Mouse (Mus musculus) hindbrain, embryonic 11.5 days (tissue): ENCODE results near the gene Junb. TPM values are rescaled to one million over a fixed set of nuclear protein-coding genes. Genes with fewer than 3 reads are reported as not detected.

Experiments
- ATAC-seq: fragments of 200-750 bp; cut with Nextera tagmentation; 2 replicates; pipeline ENCODE4 v1.8.0; 2017; ENCODE audit warnings: mild to moderate bottlenecking, moderate TSS enrichment, moderate library complexity; ENCODE audit not compliant: low FRiP score
- DNase-seq: peaks from one replicate; pipeline ENCODE4 v3.0.0-alpha.2; 2015; ENCODE audit warnings: low spot score
- H3K27ac ChIP-seq: fragments of 300-500 bp; sonication (generic); 2 replicates; pipeline ENCODE4 v1.5.1; 2014; ENCODE audit warnings: mild to moderate bottlenecking, low read depth, low read length
- H3K27me3 ChIP-seq: fragments of 300-500 bp; sonication (generic); 2 replicates; pipeline ENCODE4 v1.6.1; 2014; ENCODE audit warnings: mild to moderate bottlenecking, low read length, moderate library complexity, mixed read lengths; ENCODE audit not compliant: control insufficient read depth, insufficient read depth
- H3K36me3 ChIP-seq: fragments of 300-500 bp; sonication (generic); 2 replicates; pipeline ENCODE4 v1.6.1; 2014; ENCODE audit warnings: mild to moderate bottlenecking, low read length, moderate library complexity, mixed read lengths; ENCODE audit not compliant: control insufficient read depth, insufficient read depth
- H3K4me1 ChIP-seq: fragments of 300-500 bp; sonication (generic); replicated peaks from 2 replicates; pipeline ENCODE4 v1.6.1; 2014; ENCODE audit warnings: low read length, mixed read lengths; ENCODE audit not compliant: control insufficient read depth, insufficient read depth
- H3K4me2 ChIP-seq: fragments of 300-500 bp; sonication (generic); replicated peaks from 2 replicates; pipeline ENCODE4 v1.6.1; 2014; ENCODE audit warnings: mild to moderate bottlenecking, low read depth, low read length
- H3K4me3 ChIP-seq: fragments of 300-500 bp; sonication (generic); 2 replicates; pipeline ENCODE4 v1.5.1; 2014; ENCODE audit warnings: low read depth, low read length
- H3K9ac ChIP-seq: fragments of 300-500 bp; sonication (generic); 2 replicates; pipeline ENCODE4 v1.6.1; 2014; ENCODE audit warnings: low read depth, low read length
- H3K9me3 ChIP-seq: fragments of 300-500 bp; sonication (generic); 2 replicates; pipeline ENCODE4 v1.6.1; 2016; ENCODE audit warnings: low read length; ENCODE audit not compliant: control insufficient read depth
- WGBS: fragments of 180-500 bp; shearing (Covaris S2); extraction: QIAGEN DNeasy Blood & Tissue Kit; methylation state at CpG from one replicate; pipeline ENCODE4 v1.1.7; 2014; 5-methylcytosine and 5-hydroxymethylcytosine counted together
- polyA plus RNA-seq: library from polyadenylated mRNA; unstranded; fragments of >200 nt; fragmentation: Nextera tagmentation; extraction: Ambion mirVana; gene quantifications from 2 replicates; pipeline ENCODE4 v1.2.1, GENCODE M21; 2014

Junb gene
- polyA plus RNA-seq, 1 experiment from 2014 or later, result 6.2 TPM

- no peak for DNase-seq
- Histone ChIP-seq H3K9me3 (no peaks in the 10 kb centered on the region), H3K27me3 (peaks cover 32% of the 10 kb centered on the region), H3K4me2 (no peak overlapping the region), H3K9ac (no peak overlapping the region), H3K36me3 (no peaks in the 10 kb centered on the region), H3K4me1 (peaks cover 9% of the 10 kb centered on the region), H3K4me3 (no peak overlapping the region), H3K27ac (no peak overlapping the region)
- 83% methylated on average over 13 of the region's 13 CpGs for WGBS
- ATAC-seq, result no peak
Observed at GRCm38 (mm10) chr8:84930582-84930981, 47.9 kb downstream of the Junb start.

DNA sequence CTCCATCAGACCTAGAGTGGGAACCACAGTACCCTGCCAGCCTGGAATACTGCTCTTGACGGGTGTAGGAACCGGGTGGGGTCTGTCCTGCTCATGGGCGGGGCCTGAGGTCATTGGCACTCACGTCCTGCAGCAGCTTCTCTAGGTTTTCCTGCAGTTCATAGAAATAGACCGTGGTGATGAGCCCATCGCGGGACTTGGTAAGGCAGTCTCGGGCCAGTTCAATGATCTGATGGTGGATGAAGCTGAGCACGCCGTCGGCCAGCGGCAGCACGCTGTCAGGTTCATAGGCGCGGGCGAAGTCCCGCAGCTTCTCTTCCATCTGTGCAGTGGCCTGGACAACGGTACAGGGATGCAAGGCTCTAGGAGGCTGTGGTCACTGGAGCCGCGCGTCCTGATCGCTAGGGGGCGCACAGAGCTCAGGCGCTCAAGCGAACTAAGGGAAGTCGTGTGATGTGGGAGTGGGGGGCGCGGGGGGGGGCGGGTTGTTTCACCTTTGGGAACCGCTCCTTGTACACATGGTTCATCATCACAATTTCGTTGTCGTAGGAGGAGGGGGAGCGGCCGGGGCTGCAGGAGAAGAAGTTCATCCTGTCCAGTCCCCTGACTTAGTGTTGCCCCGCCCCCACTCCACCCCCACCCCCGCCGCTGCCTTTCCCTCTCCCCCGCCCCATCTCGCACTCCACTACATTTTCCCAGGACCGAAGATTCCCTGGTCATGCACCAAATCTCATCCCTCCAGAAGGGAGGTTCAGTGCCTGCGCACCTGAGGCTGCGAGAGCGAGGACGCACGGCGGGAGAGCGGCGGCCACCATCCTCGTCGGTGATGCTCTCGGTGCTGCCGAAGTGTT, 49.8 kb downstream of the Junb start:
- 2% methylated on average over 45 of the region's 52 CpGs for WGBS
- H3K9ac ChIP-seq, result no peak overlapping the region
- ATAC-seq (peak; percentile 86), DNase-seq (peak; percentile 89)
- H3K4me1 ChIP-seq, result no peaks in the 10 kb centered on the region
- no peak overlapping the region for H3K27ac ChIP-seq
- no peaks in the 10 kb centered on the region for H3K36me3 ChIP-seq
- H3K4me3 ChIP-seq, result peak overlapping the region; percentile 26
- peaks cover 21% of the 10 kb centered on the region for H3K27me3 ChIP-seq
- no peaks in the 10 kb centered on the region for H3K9me3 ChIP-seq
- peak overlapping the region; percentile 53 for H3K4me2 ChIP-seq

DNA sequence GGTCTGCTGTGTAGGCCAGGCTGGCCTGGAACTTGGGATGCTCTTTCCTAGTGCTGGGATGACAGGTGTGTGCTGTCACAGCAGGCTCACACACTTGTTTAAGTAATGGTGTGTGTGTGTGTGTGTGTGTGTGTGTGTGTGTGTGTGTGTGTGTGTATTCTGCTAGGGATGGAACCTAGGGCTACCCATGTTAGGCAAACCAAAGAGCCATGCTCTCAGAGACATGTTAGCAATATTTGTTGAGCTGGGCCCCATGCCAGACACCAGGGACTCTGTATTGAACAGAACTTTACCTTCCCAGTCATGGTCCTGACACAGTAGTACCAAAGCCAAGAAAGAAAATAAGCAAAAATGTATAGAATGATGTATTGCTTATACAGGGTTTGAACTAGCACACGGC, 51.0 kb downstream of the Junb start:
- Histone ChIP-seq H3K4me2 (no peak overlapping the region), H3K9ac (no peak overlapping the region), H3K4me3 (no peak overlapping the region), H3K27me3 (peaks cover 21% of the 10 kb centered on the region), H3K9me3 (no peaks in the 10 kb centered on the region), H3K36me3 (no peaks in the 10 kb centered on the region), H3K4me1 (no peaks in the 10 kb centered on the region), H3K27ac (no peak overlapping the region)
- no peak for DNase-seq
- ATAC-seq, result no peak
- WGBS, result 93% methylated on average over 1 of the region's 1 CpGs

DNA sequence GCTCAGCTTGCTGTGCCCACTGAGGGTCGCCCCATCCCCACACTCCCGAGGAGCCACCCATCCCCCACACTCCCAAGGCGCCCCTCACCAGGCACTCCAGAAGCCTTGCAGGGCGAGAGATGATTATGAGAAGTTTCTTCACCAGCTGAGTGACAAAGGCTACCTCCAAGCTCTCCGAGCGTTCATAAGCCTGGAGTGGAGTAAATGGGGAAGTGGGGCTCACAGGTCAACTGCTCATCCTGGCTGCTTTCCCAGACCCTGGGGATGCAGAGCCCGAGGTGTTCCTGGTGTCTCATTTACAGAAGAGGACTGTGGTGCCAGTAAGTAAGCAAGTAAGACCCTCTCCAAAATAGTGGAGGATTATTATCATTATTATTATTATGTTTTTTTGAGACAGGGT, 53.0 kb downstream of the Junb start:
- no peaks in the 10 kb centered on the region for H3K4me1 ChIP-seq
- no peak overlapping the region for H3K4me2 ChIP-seq
- no peak overlapping the region for H3K4me3 ChIP-seq
- WGBS, result 73% methylated on average over 7 of the region's 7 CpGs
- no peak overlapping the region for H3K9ac ChIP-seq
- DNase-seq (no peak), ATAC-seq (no peak)
- H3K9me3 ChIP-seq, result no peaks in the 10 kb centered on the region
- H3K27me3 ChIP-seq, result peaks cover 15% of the 10 kb centered on the region
- H3K27ac ChIP-seq, result no peak overlapping the region
- H3K36me3 ChIP-seq, result no peaks in the 10 kb centered on the region

Other genes with a start within 250 kb of the Junb start
- 2.4 and 3.0 TPM in 2 replicates for gene Nfix, start 178.4 kb downstream of the Junb start, polyA plus RNA-seq
- gene Dand5, start 155.9 kb downstream of the Junb start, polyA plus RNA-seq, result 6.2 and 7.1 TPM in 2 replicates
- 36.0 and 37.2 TPM in 2 replicates for gene Gadd45gip1, start 147.2 kb downstream of the Junb start, polyA plus RNA-seq
- 88.6 and 91.3 TPM in 2 replicates for gene Rad23a, start 138.1 kb downstream of the Junb start, polyA plus RNA-seq
- gene Calr, start 131.8 kb downstream of the Junb start, polyA plus RNA-seq, result 837 and 845 TPM in 2 replicates
- 89.6 and 91.4 TPM in 2 replicates for gene Farsa, start 121.7 kb downstream of the Junb start, polyA plus RNA-seq
- 51.1 and 57.8 TPM in 2 replicates for gene Syce2, start 106.6 kb downstream of the Junb start, polyA plus RNA-seq
- gene Gcdh, start 84.8 kb downstream of the Junb start, polyA plus RNA-seq, result 29.2 and 30.5 TPM in 2 replicates
- 12.0 and 14.8 TPM in 2 replicates for gene Klf1, start 76.8 kb downstream of the Junb start, polyA plus RNA-seq
- gene Dnase2a, start 70.2 kb downstream of the Junb start, polyA plus RNA-seq, result 5.8 and 6.4 TPM in 2 replicates
- gene Mast1, start 41.4 kb downstream of the Junb start, polyA plus RNA-seq, result 10.2 and 11.4 TPM in 2 replicates
- gene Rtbdn, start 31.7 kb downstream of the Junb start, polyA plus RNA-seq, result 0.14 TPM in 1 of 2 replicates, not detected in the other
- gene Gm49661, start 9.3 kb downstream of the Junb start, polyA plus RNA-seq, result not detected in 2 replicates
- 1,367 and 1,409 TPM in 2 replicates for gene Prdx2, start 9.1 kb downstream of the Junb start, polyA plus RNA-seq
- gene Rnaseh2a, start 9.0 kb downstream of the Junb start, polyA plus RNA-seq, result 98.5 and 104 TPM in 2 replicates
- gene Hook2, start 11.9 kb upstream of the Junb start, polyA plus RNA-seq, result 9.5 and 10.3 TPM in 2 replicates
- gene Best2, start 35.8 kb upstream of the Junb start, polyA plus RNA-seq, result not detected in 2 replicates
- gene Asna1, start 46.6 kb upstream of the Junb start, polyA plus RNA-seq, result 134 TPM in 2 replicates
- 180 and 186 TPM in 2 replicates for gene Trir, start 48.1 kb upstream of the Junb start, polyA plus RNA-seq
- 18.8 and 24.6 TPM in 2 replicates for gene Tnpo2, start 58.2 kb upstream of the Junb start, polyA plus RNA-seq
- 27.2 and 27.4 TPM in 2 replicates for gene Fbxw9, start 81.3 kb upstream of the Junb start, polyA plus RNA-seq
- gene Gm5741, start 89.3 kb upstream of the Junb start, polyA plus RNA-seq, result not detected in 2 replicates
- 66.4 and 67.8 TPM in 2 replicates for gene Dhps, start 93.0 kb upstream of the Junb start, polyA plus RNA-seq
- 116 and 123 TPM in 2 replicates for gene Wdr83os, start 102.0 kb upstream of the Junb start, polyA plus RNA-seq
- 52.6 and 55.9 TPM in 2 replicates for gene Wdr83, start 102.6 kb upstream of the Junb start, polyA plus RNA-seq
- 16.7 and 16.9 TPM in 2 replicates for gene Man2b1, start 104.6 kb upstream of the Junb start, polyA plus RNA-seq
- gene Zfp791, start 144.4 kb upstream of the Junb start, polyA plus RNA-seq, result 1.0 and 1.2 TPM in 2 replicates
- not detected in 2 replicates for gene Cks1brt, start 173.2 kb upstream of the Junb start, polyA plus RNA-seq
- not detected in 2 replicates for gene Olfr371, start 247.3 kb upstream of the Junb start, polyA plus RNA-seq